Mouse (Mus musculus): Measurements from ENCODE around the gene Arhgap17.
A peak's percentile ranks its signal among the peaks of the same experiment; 100 is the strongest.

The Arhgap17 gene

GRCm38 (mm10) chr7:123291942-123292341 is 77.8 kb downstream of the Arhgap17 start:
- TF ChIP-seq GATA4 (IDR thresholded peaks at IDR 0.05; ENCODE audit: insufficient replicate concordance, low read length), result no peak

GRCm38 (mm10) chr7:123289176-123289575 is 80.5 kb downstream of the Arhgap17 start:
- TF ChIP-seq GATA4 (IDR thresholded peaks at IDR 0.05; ENCODE audit: insufficient replicate concordance, low read length), result no peak

GRCm38 (mm10) chr7:123287903-123288302 is 81.8 kb downstream of the Arhgap17 start:
- no peak for TF ChIP-seq GATA4 (IDR thresholded peaks at IDR 0.05; ENCODE audit: insufficient replicate concordance, low read length)

GRCm38 (mm10) chr7:123285896-123286295 is 83.8 kb downstream of the Arhgap17 start:
- TF ChIP-seq GATA4 (IDR thresholded peaks at IDR 0.05; ENCODE audit: insufficient replicate concordance, low read length), result no peak

- TF ChIP-seq GATA4 (IDR thresholded peaks at IDR 0.05; ENCODE audit: insufficient replicate concordance, low read length), result no peak
Measured at GRCm38 (mm10) chr7:123283826-123284225, 85.9 kb downstream of the Arhgap17 start.

GRCm38 (mm10) chr7:123279797-123280196 is 89.9 kb downstream of the Arhgap17 start:
- no peak for TF ChIP-seq GATA4 (IDR thresholded peaks at IDR 0.05; ENCODE audit: insufficient replicate concordance, low read length)

- TF ChIP-seq GATA4 (IDR thresholded peaks at IDR 0.05; ENCODE audit: insufficient replicate concordance, low read length), result no peak
Measured at GRCm38 (mm10) chr7:123276568-123276967, 93.1 kb downstream of the Arhgap17 start.

- TF ChIP-seq GATA4 (IDR thresholded peaks at IDR 0.05; ENCODE audit: insufficient replicate concordance, low read length), result no peak
Measured at GRCm38 (mm10) chr7:123273056-123273455, 96.7 kb downstream of the Arhgap17 start.

- TF ChIP-seq GATA4 (IDR thresholded peaks at IDR 0.05; ENCODE audit: insufficient replicate concordance, low read length), result no peak
Measured at GRCm38 (mm10) chr7:123258103-123258502, 111.6 kb downstream of the Arhgap17 start.

GRCm38 (mm10) chr7:123254196-123254970 is 115.3 kb downstream of the Arhgap17 start:
- no peak for TF ChIP-seq GATA4 (IDR thresholded peaks at IDR 0.05; ENCODE audit: insufficient replicate concordance, low read length)

GRCm38 (mm10) chr7:123253396-123253795 is 116.3 kb downstream of the Arhgap17 start:
- no peak for TF ChIP-seq GATA4 (IDR thresholded peaks at IDR 0.05; ENCODE audit: insufficient replicate concordance, low read length)

- no peak for TF ChIP-seq GATA4 (IDR thresholded peaks at IDR 0.05; ENCODE audit: insufficient replicate concordance, low read length)
Measured at GRCm38 (mm10) chr7:123251343-123251742, 118.4 kb downstream of the Arhgap17 start.

- no peak for TF ChIP-seq GATA4 (IDR thresholded peaks at IDR 0.05; ENCODE audit: insufficient replicate concordance, low read length)
Measured at GRCm38 (mm10) chr7:123248166-123248565, 121.5 kb downstream of the Arhgap17 start.

GRCm38 (mm10) chr7:123246504-123247084 is 123.1 kb downstream of the Arhgap17 start:
- TF ChIP-seq GATA4 (IDR thresholded peaks at IDR 0.05; ENCODE audit: insufficient replicate concordance, low read length), result no peak

GRCm38 (mm10) chr7:123244833-123245232 is 124.9 kb downstream of the Arhgap17 start:
- TF ChIP-seq GATA4 (IDR thresholded peaks at IDR 0.05; ENCODE audit: insufficient replicate concordance, low read length), result peak; percentile 72

- TF ChIP-seq GATA4 (IDR thresholded peaks at IDR 0.05; ENCODE audit: insufficient replicate concordance, low read length), result no peak
Measured at GRCm38 (mm10) chr7:123242241-123242640, 127.5 kb downstream of the Arhgap17 start.
